Mouse (Mus musculus) intestine, postnatal 0 days (tissue): Measurements from ENCODE around the gene Fthl17f. TPM values are rescaled to one million over a fixed set of nuclear protein-coding genes. Genes with fewer than 3 reads are reported as not detected.
"Not testable (repeated sequence)": the region's sequence is repeated elsewhere in the genome, so short reads cannot be mapped to it uniquely, and the experiment has no call there.

Experiments used
- ATAC-seq: fragments of 200-750 bp; cut with Nextera tagmentation; 2 replicates; pipeline ENCODE4 v1.8.0; 2017; ENCODE audit warnings: mild to moderate bottlenecking, moderate TSS enrichment, moderate library complexity
- H3K27ac ChIP-seq: fragments of 300-500 bp; sonication (generic); 2 replicates; pipeline ENCODE4 v1.5.1; 2014; ENCODE audit warnings: mild to moderate bottlenecking, low read depth, low read length, moderate library complexity
- H3K27me3 ChIP-seq: fragments of 300-500 bp; sonication (generic); replicated peaks from 2 replicates; pipeline ENCODE4 v1.6.1; 2014; ENCODE audit warnings: low read length, mixed read lengths; ENCODE audit not compliant: control insufficient read depth, insufficient read depth
- H3K36me3 ChIP-seq: fragments of 300-500 bp; sonication (generic); 2 replicates; pipeline ENCODE4 v1.6.1; 2014; ENCODE audit warnings: mild to moderate bottlenecking, moderate library complexity; ENCODE audit not compliant: control insufficient read depth, insufficient read depth
- H3K4me1 ChIP-seq: fragments of 300-500 bp; sonication (generic); replicated peaks from 2 replicates; pipeline ENCODE4 v1.6.1; 2014; ENCODE audit warnings: antibody characterized with exemption, low read length, mixed read lengths; ENCODE audit not compliant: control insufficient read depth, insufficient read depth
- H3K4me2 ChIP-seq: fragments of 300-500 bp; sonication (generic); replicated peaks from 2 replicates; pipeline ENCODE4 v1.6.1; 2014; ENCODE audit warnings: low read depth, mild to moderate bottlenecking, moderate library complexity
- H3K4me3 ChIP-seq: fragments of 300-500 bp; sonication (generic); 2 replicates; pipeline ENCODE4 v1.5.1; 2014; ENCODE audit warnings: low read depth, low read length
- H3K9ac ChIP-seq: fragments of 300-500 bp; sonication (generic); 2 replicates; pipeline ENCODE4 v1.6.1; 2014; ENCODE audit warnings: mild to moderate bottlenecking, low read depth, low read length
- H3K9me3 ChIP-seq: fragments of 300-500 bp; sonication (generic); 2 replicates; pipeline ENCODE4 v1.6.1; 2016; ENCODE audit warnings: mixed run types; ENCODE audit not compliant: control insufficient read depth
- CTCF ChIP-seq: sonication (generic); IDR thresholded peaks from 2 replicates; pipeline ENCODE4 v1.5.1; 2016; ENCODE audit warnings: low read depth, mild to moderate bottlenecking, control low read depth, antibody characterized with exemption, moderate library complexity
- WGBS: fragments of 180-500 bp; shearing (Covaris S2); extraction: QIAGEN DNeasy Blood & Tissue Kit; methylation state at CpG from one replicate; pipeline ENCODE4 v1.1.7; 2014; 5-methylcytosine and 5-hydroxymethylcytosine counted together
- polyA plus RNA-seq: library from polyadenylated mRNA; unstranded; fragments of >200 nt; fragmentation: Nextera tagmentation; extraction: Ambion mirVana; gene quantifications from 2 replicates; pipeline ENCODE4 v1.2.1, GENCODE M21; 2015

Gene Fthl17f
- not detected in 2 replicates for polyA plus RNA-seq

DNA sequence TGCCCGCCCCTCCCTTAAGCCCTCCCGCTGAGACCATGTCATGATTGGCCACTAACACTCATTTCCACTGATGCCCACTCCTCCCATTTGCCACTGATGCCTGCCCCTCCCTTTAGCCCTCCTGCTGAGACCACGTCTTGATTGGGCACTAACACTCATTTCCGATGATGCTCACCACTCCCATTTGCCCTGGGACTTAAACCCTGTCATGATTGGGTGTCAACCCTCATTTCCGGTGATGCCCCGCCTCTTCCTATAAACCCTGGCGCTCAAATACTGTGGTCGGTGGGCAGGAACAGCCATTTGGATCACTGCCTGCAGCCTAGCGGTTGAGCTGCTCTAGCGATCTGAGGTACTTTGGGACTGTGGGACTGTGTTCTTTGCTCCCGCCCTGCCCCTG, at the start of gene Fthl17f:
TSS of gene Fthl17f (plus strand) at position 301 of the 400 bp plus-strand sequence.
- not testable (repeated sequence) for H3K9ac ChIP-seq, H3K4me1 ChIP-seq, H3K9me3 ChIP-seq, H3K4me2 ChIP-seq, ATAC-seq, H3K36me3 ChIP-seq, H3K27ac ChIP-seq, H3K27me3 ChIP-seq, H3K4me3 ChIP-seq
- WGBS = 91% methylated on average over 11 of the region's 11 CpGs

DNA sequence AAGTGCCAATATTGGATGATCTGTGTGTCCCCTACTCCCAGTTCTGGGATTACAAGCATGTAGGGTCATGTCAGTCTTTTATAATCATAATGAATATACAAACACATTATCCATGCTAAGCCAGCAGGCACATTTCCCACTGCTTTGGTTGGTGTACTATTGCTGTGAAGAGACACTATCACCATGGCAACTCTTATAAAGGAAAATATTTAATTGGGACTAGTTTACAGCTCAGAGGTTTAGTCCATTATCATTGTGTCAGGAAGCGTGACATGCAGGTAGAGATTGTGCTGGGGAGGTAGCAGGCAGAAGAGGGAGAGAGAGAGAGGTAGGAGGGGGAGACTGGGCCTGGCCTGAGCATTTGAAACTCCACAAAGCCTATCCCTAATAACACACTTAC, 46.7 kb upstream of the Fthl17f start:
- Histone ChIP-seq H3K4me2 (no peak overlapping the region), H3K9me3 (no peaks in the 10 kb centered on the region), H3K4me3 (no peak overlapping the region), H3K4me1 (no peaks in the 10 kb centered on the region), H3K36me3 (no peaks in the 10 kb centered on the region), H3K27me3 (no peaks in the 10 kb centered on the region), H3K9ac (no peak overlapping the region), H3K27ac (no peak overlapping the region)
- no peak for TF ChIP-seq CTCF
- 60% methylated on average over 1 of the region's 1 CpGs for WGBS
- ATAC-seq = no peak

DNA sequence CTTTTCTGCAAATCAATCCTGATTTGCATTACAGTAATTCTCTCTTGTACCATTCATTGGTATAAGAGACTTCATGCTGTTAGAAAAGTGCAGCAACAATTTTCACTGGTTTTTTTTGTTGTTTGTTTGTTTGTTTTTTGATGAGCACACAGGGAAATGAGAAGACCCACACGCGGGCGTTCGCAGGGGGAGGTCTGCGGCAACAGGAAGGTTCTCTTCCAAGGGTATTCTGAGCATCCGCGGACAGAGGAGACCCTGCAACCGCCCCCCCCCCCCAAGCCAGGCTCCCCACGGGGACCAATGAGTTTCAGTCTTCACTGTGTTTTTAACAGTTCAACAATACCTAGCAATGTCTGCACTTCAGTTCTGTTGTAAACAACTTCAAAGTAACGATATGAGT, 43.3 kb upstream of the Fthl17f start:
- Histone ChIP-seq H3K36me3 (no peaks in the 10 kb centered on the region), H3K4me1 (no peaks in the 10 kb centered on the region), H3K27me3 (no peaks in the 10 kb centered on the region), H3K4me3 (no peak overlapping the region), H3K9me3 (no peaks in the 10 kb centered on the region), H3K4me2 (no peak overlapping the region), H3K27ac (no peak overlapping the region), H3K9ac (no peak overlapping the region)
- ATAC-seq = no peak
- no peak for TF ChIP-seq CTCF
- 53% methylated on average over 10 of the region's 10 CpGs for WGBS

DNA sequence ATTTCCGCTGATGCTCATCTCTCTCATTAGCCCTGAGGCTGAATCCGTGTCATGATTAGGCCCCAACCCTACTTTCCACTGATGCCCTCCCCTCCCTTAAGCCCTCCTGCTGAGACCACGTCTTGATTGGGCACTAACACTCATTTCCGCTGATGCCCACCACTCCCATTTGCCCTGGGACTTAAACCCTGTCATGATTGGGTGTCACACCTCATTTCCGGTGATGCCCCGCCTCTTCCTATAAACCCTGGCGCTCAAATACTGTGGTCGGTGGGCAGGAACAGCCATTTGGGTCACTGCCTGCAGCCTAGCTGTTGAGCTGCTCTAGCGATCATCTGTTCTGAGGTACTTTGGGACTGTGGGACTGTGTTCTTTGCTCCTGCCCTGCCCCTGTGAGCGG, 29.6 kb upstream of the Fthl17f start, which contains the start of gene Fthl17e:
TSS of gene Fthl17e (plus strand) at position 301 of the 400 bp plus-strand sequence.
- not testable (repeated sequence) for H3K36me3 ChIP-seq, H3K27ac ChIP-seq, H3K4me1 ChIP-seq, H3K4me3 ChIP-seq, H3K27me3 ChIP-seq, H3K9me3 ChIP-seq, H3K9ac ChIP-seq, H3K4me2 ChIP-seq, ATAC-seq
- WGBS = no CpG with 5 or more reads among the region's 10 CpGs

DNA sequence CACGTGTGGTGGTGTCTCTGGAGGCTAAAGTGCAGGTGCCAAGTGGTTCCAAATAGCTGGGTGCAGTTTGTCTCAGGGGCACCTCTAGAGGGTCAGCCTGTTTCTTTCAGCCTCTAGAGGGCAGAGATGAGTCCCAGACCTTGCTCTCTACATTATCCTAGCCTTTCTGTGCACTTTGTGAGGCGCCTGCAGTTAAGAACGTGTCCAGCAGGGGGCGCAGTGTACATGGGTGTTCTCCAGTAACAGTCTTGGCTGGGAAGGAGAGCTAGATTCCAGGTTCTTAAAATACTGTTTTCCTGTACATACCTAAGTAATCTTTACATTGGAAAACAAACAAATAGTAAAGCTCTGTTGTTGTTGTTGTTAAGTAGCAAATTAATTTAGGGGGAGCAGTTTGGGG, 21.2 kb upstream of the Fthl17f start:
- H3K9ac ChIP-seq, H3K27ac ChIP-seq, H3K4me3 ChIP-seq, ATAC-seq, H3K9me3 ChIP-seq, H3K27me3 ChIP-seq, H3K4me2 ChIP-seq, H3K4me1 ChIP-seq, H3K36me3 ChIP-seq: not testable (repeated sequence)
- WGBS = 47% methylated on average over 3 of the region's 4 CpGs

DNA sequence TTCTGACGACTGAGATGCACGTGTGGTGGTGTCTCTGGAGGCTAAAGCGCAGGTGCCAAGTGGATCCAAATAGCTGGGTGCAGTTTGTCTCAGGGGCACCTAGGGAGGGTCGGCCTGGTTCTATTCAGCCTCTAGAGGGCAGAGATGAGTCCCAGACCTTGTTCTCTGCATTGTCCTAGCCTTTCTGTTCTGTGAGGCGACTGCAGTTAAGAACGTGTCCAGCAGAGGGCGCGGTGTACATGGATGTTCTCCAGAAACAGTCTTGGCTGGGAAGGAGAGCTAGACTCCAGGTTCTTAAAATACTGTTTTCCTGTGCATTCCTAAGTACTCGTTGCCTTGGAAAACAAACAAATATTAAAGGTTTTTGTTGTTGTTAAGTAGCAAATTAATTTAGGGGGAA, 1.9 kb upstream of the Fthl17f start:
- not testable (repeated sequence) for H3K9me3 ChIP-seq, H3K9ac ChIP-seq, H3K4me2 ChIP-seq, ATAC-seq, H3K36me3 ChIP-seq, H3K4me1 ChIP-seq, H3K27me3 ChIP-seq, H3K4me3 ChIP-seq, H3K27ac ChIP-seq
- WGBS = 41% methylated on average over 6 of the region's 9 CpGs
- TF ChIP-seq CTCF = peak; percentile 48

DNA sequence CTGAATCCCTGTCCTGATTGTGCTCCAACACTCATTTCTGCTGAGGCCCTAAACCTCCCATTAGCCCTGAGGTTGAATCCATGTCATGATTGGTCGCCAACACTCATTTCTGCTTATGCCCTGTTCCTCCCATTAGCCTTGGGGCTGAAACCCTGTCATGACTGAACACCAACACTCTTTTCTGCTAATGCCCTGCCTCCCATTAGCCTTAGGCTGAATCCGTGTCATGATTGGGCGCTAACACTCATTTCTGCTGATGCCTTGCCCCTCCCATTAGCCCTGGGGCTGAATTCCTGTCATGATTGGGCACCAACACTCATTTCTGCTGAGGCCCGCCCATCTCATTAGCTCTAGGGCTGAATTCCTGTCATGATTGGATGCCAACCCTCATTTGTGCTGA, 714 bp upstream of the Fthl17f start:
- no peak for TF ChIP-seq CTCF
- Histone ChIP-seq H3K4me1 (no peaks in the 10 kb centered on the region), H3K4me2 (no peak overlapping the region), H3K27me3 (no peaks in the 10 kb centered on the region), H3K9me3 (no peaks in the 10 kb centered on the region), H3K27ac (no peak overlapping the region), H3K4me3 (no peak overlapping the region), H3K36me3 (no peaks in the 10 kb centered on the region), H3K9ac (no peak overlapping the region)
- 92% methylated on average over 4 of the region's 4 CpGs for WGBS
- ATAC-seq = no peak
